Mouse (Mus musculus): ENCODE data around the gene Slc41a2. TPM values are rescaled to one million over a fixed set of nuclear protein-coding genes. Genes with fewer than 3 reads are reported as not detected.
"Not testable (repeated sequence)": the region's sequence is repeated elsewhere in the genome, so short reads cannot be mapped to it uniquely, and the experiment has no call there.

The Slc41a2 gene
- polyA plus RNA-seq, 1 experiment from 2014 or later, result 0.81 TPM

DNA sequence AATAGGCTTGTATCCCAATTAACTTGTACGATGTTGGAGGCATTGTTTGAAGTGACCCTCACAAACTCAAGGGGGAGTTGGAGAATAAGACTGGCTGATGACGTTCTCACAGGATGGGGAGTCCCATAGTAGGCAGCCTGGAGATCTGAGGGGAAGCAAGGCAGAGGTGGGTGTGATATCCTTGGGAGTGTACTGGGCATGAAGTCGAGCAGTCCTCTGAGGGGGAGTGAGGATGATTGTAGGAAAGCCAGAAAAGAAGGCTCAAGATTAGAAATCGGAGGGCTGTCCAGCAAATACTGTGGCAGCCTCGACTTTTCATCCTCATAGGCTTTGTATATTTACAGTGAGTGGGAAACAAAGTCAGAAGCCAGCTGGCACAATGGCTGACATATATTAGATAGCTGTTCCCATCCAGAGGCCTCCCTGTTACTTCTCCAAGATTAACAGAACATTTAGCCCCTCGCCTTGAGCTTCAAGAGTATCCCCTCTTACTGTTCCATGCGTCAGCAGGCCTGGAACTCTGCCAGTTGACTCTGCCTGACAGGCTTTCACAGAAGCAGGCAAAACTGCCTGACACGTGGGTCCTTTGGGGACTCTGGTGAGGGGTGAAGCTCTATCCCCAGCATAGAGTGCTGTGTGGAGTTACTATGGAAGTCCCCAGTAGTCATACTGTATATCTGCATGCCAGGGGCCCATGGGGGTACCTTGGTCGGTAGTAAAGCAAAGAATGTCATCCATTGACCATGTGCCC lies 40.6 kb upstream of the Slc41a2 start:
- Histone ChIP-seq H3K36me3 (replicated peaks; ENCODE audit: control insufficient read depth, insufficient read depth, low read depth, low read length) (peaks cover 2% of the 10 kb centered on the region; the same call in 1 of the 2 replicates), H3K4me1 (ENCODE audit: control insufficient read depth, insufficient read depth, low read length) (no peaks in the 10 kb centered on the region), H3K27me3 (ENCODE audit: control insufficient read depth, insufficient read depth, low read length) (no peaks in the 10 kb centered on the region), H3K9ac (replicated peaks; ENCODE audit: low read length) (no peak overlapping the region), H3K4me3 (ENCODE audit: low read depth, low read length) (no peak overlapping the region), H3K27ac (replicated peaks; ENCODE audit: low read depth, low read length) (no peak overlapping the region), H3K4me2 (ENCODE audit: low read depth, low read length) (no peak overlapping the region), H3K9me3 (replicated peaks; ENCODE audit: control insufficient read depth, low read length) (no peaks in the 10 kb centered on the region)
- 92% methylated on average over 9 of the region's 9 CpGs for WGBS
- no peak for DNase-seq (ENCODE audit: low spot score)
- ATAC-seq (replicated peaks; ENCODE audit: insufficient number of reproducible peaks, low FRiP score, low TSS enrichment, low read depth), result no peak

DNA sequence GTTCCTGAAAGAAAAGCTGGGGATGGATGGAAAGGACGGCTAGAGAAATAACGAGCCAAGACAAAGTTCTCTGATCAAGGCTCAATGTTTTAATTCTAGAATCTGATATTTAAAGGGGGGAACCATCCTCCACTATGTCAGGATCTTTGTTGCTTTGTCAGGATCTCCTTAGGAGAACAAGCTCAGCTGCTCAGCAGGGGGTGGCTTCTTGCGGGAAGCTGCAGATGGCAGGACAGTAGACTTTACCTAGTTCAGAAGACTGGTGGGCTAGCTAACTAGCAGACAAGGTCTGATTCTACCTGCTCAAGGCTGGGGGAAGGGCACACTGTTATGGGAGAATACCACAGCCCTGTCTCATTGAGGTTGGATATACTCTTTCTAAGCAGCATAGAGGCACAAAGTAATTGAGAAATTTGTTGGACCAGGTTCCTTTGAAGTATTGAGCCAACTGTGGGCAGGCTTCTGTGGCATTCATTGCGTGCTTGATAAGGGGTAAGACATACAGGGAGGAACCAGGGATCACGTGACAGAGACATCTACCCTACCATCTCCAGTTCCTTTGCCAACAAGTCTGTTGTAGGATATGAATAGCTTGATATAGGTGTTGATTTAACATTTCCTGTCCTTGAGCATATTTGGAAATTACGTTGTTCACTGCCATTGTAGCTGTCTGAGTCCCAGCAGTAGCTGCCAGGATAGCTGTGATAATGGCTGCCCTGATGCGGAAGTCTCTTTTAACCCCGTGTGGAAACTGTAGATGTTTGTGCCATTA lies 39.4 kb upstream of the Slc41a2 start:
- Histone ChIP-seq H3K27me3 (ENCODE audit: control insufficient read depth, insufficient read depth, low read length) (no peaks in the 10 kb centered on the region), H3K9me3 (replicated peaks; ENCODE audit: control insufficient read depth, low read length) (no peaks in the 10 kb centered on the region), H3K4me1 (ENCODE audit: control insufficient read depth, insufficient read depth, low read length) (no peaks in the 10 kb centered on the region), H3K36me3 (replicated peaks; ENCODE audit: control insufficient read depth, insufficient read depth, low read depth, low read length) (peaks cover 2% of the 10 kb centered on the region; the same call in 1 of the 2 replicates), H3K4me2 (ENCODE audit: low read depth, low read length) (no peak overlapping the region), H3K27ac (replicated peaks; ENCODE audit: low read depth, low read length) (no peak overlapping the region), H3K9ac (replicated peaks; ENCODE audit: low read length) (no peak overlapping the region), H3K4me3 (ENCODE audit: low read depth, low read length) (no peak overlapping the region)
- 88% methylated on average over 8 of the region's 8 CpGs for WGBS
- ATAC-seq (replicated peaks; ENCODE audit: insufficient number of reproducible peaks, low FRiP score, low TSS enrichment, low read depth) (no peak), DNase-seq (ENCODE audit: low spot score) (no peak)

DNA sequence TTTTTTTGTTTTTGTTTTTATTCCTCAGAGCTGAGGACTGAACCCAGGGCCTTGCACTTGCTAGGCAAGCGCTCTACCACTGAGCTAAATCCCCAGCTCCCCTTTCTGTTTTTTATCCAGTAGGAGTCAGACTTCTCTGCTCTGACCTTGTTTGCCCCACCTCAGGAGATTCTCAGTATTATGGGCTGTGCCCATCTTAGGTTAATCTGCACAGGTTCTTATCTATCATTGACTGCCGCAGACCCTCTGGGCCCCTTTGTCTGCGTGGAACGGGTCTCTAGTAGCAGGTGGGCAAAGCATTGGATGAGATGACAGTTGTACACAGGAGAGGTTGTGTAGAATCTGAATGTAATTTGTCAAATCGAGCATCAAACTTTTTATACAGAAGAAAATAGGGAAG lies 37.8 kb upstream of the Slc41a2 start:
- ATAC-seq (replicated peaks; ENCODE audit: insufficient number of reproducible peaks, low FRiP score, low TSS enrichment, low read depth), result not testable (repeated sequence)
- 96% methylated on average over 5 of the region's 5 CpGs for WGBS

DNA sequence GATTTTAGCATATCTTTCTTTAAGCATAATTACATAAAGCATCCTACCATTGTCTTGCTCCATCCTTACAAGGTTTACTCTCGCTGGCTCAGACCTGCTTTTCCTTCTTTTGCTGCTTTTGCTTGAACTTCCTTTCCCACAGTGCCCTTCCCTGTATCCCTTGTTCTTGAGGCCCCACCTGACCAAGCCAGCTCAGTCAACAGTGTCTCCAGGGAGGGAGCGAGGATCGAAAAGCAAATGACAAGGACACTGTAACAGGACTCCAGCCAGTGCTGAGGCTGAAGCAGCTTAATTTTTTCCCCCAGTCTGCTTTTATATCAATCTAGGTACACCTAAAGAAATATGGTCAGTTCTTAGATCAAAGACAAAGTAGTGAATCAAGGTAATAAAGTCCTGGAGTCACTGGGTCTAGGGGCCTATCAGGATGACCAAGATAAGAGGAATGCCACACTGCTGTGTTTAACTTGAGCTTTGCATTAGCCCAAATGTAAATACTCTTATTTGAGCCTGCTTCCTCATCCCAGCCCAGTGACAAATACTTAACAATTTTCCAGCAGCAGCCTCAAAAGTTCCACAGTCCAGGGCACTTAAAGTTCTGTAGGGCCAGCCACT lies 36.5 kb upstream of the Slc41a2 start:
- Histone ChIP-seq H3K4me3 (ENCODE audit: low read depth, low read length) (no peak overlapping the region), H3K36me3 (replicated peaks; ENCODE audit: control insufficient read depth, insufficient read depth, low read depth, low read length) (peaks cover 2% of the 10 kb centered on the region), H3K9ac (replicated peaks; ENCODE audit: low read length) (no peak overlapping the region), H3K4me2 (ENCODE audit: low read depth, low read length) (no peak overlapping the region), H3K9me3 (replicated peaks; ENCODE audit: control insufficient read depth, low read length) (no peaks in the 10 kb centered on the region), H3K4me1 (ENCODE audit: control insufficient read depth, insufficient read depth, low read length) (no peaks in the 10 kb centered on the region), H3K27me3 (ENCODE audit: control insufficient read depth, insufficient read depth, low read length) (no peaks in the 10 kb centered on the region), H3K27ac (replicated peaks; ENCODE audit: low read depth, low read length) (no peak overlapping the region)
- WGBS, result 90% methylated on average over 3 of the region's 3 CpGs
- DNase-seq (ENCODE audit: low spot score) (no peak), ATAC-seq (replicated peaks; ENCODE audit: insufficient number of reproducible peaks, low FRiP score, low TSS enrichment, low read depth) (no peak)

More for the DNA sequence above, 37.8 kb upstream of the Slc41a2 start:
- not testable (repeated sequence) for H3K9me3 ChIP-seq (replicated peaks; ENCODE audit: control insufficient read depth, low read length); H3K27me3 ChIP-seq (ENCODE audit: control insufficient read depth, insufficient read depth, low read length); H3K4me3 ChIP-seq (ENCODE audit: low read depth, low read length); H3K36me3 ChIP-seq (replicated peaks; ENCODE audit: control insufficient read depth, insufficient read depth, low read depth, low read length); H3K4me2 ChIP-seq (ENCODE audit: low read depth, low read length); H3K9ac ChIP-seq (replicated peaks; ENCODE audit: low read length); H3K27ac ChIP-seq (replicated peaks; ENCODE audit: low read depth, low read length); DNase-seq (ENCODE audit: low spot score); H3K4me1 ChIP-seq (ENCODE audit: control insufficient read depth, insufficient read depth, low read length)

DNA sequence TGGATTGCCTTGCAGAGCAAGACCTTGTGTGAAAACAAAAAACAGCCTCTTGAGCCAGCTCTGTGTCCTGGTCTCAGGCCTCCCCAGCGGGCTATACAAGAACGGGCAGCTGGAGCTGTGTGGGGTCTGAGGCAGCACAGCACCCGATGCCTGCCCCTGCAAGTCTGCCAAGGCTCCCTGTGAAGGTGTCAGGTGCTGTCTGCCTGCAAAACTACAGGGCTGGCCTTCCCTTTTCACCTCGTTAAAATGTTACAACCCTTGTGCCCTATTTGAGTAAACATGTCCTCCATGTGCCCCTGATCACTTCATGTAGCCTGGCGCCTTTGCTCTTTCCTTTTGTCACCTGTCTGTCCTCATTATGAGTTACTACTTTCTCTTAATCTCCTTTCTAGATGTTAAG lies 31.2 kb upstream of the Slc41a2 start:
- Histone ChIP-seq H3K27ac (replicated peaks; ENCODE audit: low read depth, low read length) (no peak overlapping the region), H3K27me3 (ENCODE audit: control insufficient read depth, insufficient read depth, low read length) (no peaks in the 10 kb centered on the region), H3K4me1 (ENCODE audit: control insufficient read depth, insufficient read depth, low read length) (no peaks in the 10 kb centered on the region), H3K36me3 (replicated peaks; ENCODE audit: control insufficient read depth, insufficient read depth, low read depth, low read length) (peaks cover 3% of the 10 kb centered on the region), H3K4me2 (ENCODE audit: low read depth, low read length) (no peak overlapping the region), H3K9me3 (replicated peaks; ENCODE audit: control insufficient read depth, low read length) (no peaks in the 10 kb centered on the region), H3K4me3 (ENCODE audit: low read depth, low read length) (no peak overlapping the region), H3K9ac (replicated peaks; ENCODE audit: low read length) (no peak overlapping the region)
- no peak for DNase-seq (ENCODE audit: low spot score)
- no peak for ATAC-seq (replicated peaks; ENCODE audit: insufficient number of reproducible peaks, low FRiP score, low TSS enrichment, low read depth)
- WGBS, result 82% methylated on average over 5 of the region's 5 CpGs

DNA sequence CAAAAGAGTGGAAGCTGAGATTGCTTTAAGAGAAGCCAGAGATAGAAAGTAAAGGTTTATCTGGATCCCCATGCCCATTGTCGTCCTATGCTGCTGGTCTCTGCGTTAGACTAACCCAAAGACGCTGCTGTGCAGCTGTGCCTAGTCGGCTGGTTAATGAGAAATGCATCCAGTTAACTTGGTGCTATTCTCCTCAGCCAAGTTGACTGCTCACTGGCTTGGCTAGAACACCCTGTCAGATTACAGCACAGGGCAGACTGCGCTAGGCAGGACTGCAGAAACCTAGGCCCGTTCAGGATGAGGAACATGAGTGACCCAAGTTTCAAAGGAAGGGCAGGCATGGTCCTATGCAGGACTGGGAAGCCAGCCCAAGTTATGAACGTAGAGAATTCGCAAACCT lies 25.8 kb upstream of the Slc41a2 start:
- no peaks in the 10 kb centered on the region for H3K9me3 ChIP-seq (replicated peaks; ENCODE audit: control insufficient read depth, low read length)
- no peak overlapping the region for H3K4me3 ChIP-seq (ENCODE audit: low read depth, low read length)
- no peaks in the 10 kb centered on the region; the same call in none of the 2 replicates for H3K36me3 ChIP-seq (replicated peaks; ENCODE audit: control insufficient read depth, insufficient read depth, low read depth, low read length)
- H3K9ac ChIP-seq (replicated peaks; ENCODE audit: low read length), result no peak overlapping the region
- no peaks in the 10 kb centered on the region for H3K4me1 ChIP-seq (ENCODE audit: control insufficient read depth, insufficient read depth, low read length)
- DNase-seq (ENCODE audit: low spot score), result no peak
- ATAC-seq (replicated peaks; ENCODE audit: insufficient number of reproducible peaks, low FRiP score, low TSS enrichment, low read depth), result no peak
- 94% methylated on average over 8 of the region's 8 CpGs for WGBS
- no peak overlapping the region for H3K27ac ChIP-seq (replicated peaks; ENCODE audit: low read depth, low read length)
- no peaks in the 10 kb centered on the region for H3K27me3 ChIP-seq (ENCODE audit: control insufficient read depth, insufficient read depth, low read length)
- H3K4me2 ChIP-seq (ENCODE audit: low read depth, low read length), result no peak overlapping the region

DNA sequence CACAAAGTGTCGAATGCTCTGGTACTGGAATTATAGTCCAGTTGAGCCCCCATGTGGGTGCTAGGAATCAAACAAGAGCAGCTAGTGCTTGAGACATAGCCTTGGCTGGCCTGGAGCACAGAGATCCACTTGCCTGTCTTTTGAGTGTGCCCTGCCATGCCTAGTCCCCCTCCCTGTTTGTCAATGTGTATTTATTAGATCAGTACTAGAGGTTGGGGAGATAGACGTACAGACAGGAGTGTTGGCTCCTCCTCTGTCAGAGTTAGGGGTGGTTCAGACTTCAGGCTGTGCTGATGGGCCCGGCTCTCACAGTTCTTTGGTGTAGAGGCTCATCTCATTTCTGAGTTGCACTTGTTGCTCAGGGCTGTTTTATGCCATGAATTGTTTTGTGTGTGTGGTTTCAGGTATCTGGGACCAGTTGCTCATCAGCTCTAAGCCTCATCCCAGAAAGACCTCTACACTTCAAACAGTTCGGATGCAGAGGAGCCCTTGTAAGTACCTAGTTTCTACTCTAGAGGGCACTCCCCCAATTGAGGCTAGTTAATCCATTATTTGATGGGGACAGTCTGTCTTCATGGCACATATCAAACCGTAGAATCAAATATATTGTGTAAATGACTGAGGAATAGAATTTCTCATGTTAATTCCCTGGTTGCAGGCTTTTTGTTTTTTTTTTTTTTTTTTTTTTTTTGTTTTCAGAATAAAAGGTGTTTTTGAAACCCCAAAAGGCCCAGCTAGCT lies 24.1 kb upstream of the Slc41a2 start:
- H3K4me1 ChIP-seq (ENCODE audit: control insufficient read depth, insufficient read depth, low read length), result no peaks in the 10 kb centered on the region
- H3K27me3 ChIP-seq (ENCODE audit: control insufficient read depth, insufficient read depth, low read length), result no peaks in the 10 kb centered on the region
- WGBS, result 61% methylated on average over 5 of the region's 5 CpGs
- no peak overlapping the region; the same call in 1 of the 2 replicates for H3K4me3 ChIP-seq (ENCODE audit: low read depth, low read length)
- peak overlapping the region; percentile 56; the same call in 1 of the 2 replicates for H3K4me2 ChIP-seq (ENCODE audit: low read depth, low read length)
- no peak for ATAC-seq (replicated peaks; ENCODE audit: insufficient number of reproducible peaks, low FRiP score, low TSS enrichment, low read depth)
- H3K9ac ChIP-seq (replicated peaks; ENCODE audit: low read length), result no peak overlapping the region
- H3K36me3 ChIP-seq (replicated peaks; ENCODE audit: control insufficient read depth, insufficient read depth, low read depth, low read length), result no peaks in the 10 kb centered on the region; the same call in none of the 2 replicates
- H3K9me3 ChIP-seq (replicated peaks; ENCODE audit: control insufficient read depth, low read length), result no peaks in the 10 kb centered on the region
- DNase-seq (ENCODE audit: low spot score), result peak; percentile 65
- H3K27ac ChIP-seq (replicated peaks; ENCODE audit: low read depth, low read length), result no peak overlapping the region
